Mouse (Mus musculus) mouse trophoblast stem cell (cell line): ENCODE measurements around the gene Ccpg1os.

ENCODE experiments used
- in situ Hi-C, 2 experiments: fragments of 300-500 bp; cut with MseI, MboI; formaldehyde crosslinking; loops; 2 replicates in 1 of 2; 3 replicates in 1 of 2; pipeline ENCODE4 v1.15.1; 2025

The Ccpg1os gene

DNA sequence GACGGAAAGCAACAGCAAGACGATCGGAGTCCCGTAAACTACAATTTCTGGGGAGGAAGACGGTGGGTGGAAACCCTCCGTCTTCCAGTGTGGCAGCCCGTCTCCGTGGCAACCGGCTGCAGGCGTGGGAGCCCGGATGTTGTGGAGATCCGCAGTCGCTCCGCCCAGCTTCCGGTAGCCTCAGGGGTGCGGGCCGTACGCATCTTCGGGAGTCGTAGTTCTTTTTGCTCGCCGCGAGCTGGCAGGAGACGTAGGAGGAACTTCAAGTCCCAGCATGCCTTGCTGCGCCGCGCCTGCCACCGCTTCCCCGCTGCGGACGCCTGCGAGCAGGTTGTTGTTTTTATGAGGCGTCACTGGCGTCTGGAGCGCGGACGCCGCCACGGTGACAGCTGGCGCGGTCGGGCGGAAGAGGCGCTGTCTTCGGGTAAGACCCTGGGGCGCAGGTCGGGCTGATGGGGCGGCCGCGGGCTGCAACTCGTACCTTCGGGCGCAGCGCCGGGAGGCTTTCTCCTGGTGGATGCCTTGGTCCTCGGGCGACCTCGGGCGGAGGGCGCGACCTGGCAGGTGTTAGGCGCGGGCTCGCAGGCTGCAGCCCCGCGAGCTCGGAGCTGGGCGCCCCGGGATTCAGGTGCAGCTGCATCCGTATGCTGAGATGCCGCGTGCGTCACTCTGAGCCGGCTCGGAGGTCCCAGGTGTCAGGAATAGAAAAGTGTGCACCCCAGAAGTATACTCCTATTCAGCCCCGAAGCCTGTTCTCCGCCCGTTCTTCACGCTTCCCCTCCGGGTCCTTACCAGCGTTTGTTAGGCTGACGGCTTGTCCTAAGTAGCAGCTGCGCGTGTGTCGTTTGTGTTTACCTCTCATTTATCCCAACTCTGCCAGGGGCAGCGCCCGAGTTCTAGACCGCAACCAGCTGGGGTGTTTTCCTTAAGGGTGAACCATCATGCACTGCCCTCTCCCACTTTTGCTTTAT is at the start of gene Ccpg1os, which contains the start of gene Ccpg1:
Gene Ccpg1os, minus strand, starts transcription at position 133 of the 971 bp plus-strand sequence.
Gene Ccpg1, plus strand, starts transcription at position 180 of the 971 bp plus-strand sequence.
- in situ Hi-C loops: no loop called here

DNA sequence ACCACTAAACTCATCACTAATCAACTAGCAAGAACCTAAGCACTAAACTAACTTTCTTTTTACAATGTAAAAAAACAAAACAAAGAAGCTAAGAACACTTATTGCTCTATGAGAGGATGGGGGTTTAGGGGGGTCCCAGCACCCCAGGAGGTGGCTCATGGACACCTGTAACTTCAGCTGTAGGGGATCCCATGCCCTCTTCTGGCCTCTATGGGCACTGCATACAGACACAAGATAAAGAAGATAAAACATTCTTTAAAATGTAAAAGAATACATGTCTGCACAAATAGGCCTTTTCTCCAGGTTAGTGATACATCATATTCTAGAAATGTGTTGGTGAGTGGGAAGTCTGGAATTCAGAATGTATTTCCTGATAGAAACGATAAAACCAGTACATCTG is 48.2 kb upstream of the Ccpg1os start:
- in situ Hi-C loops: no loop called here

DNA sequence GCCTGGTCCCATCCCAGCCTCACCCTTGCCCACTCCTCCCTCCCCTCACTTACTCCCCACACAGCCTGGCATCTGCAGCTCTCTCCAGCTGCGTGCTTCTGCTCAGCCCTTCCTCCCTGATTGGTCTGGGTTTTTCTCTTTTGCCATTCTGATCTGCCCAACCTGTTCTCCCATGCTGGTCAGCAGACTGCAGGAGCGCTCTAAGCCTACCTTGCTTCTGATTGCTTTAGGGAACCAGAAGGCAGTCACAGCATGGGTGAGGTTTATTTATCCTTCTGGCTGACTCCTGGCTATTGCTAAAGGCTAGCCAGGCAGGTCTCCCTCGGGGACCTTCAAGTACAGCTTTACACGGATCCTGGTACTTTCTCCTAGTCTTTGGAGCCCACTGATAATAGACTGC is 46.2 kb upstream of the Ccpg1os start:
- in situ Hi-C loops: no loop called here

DNA sequence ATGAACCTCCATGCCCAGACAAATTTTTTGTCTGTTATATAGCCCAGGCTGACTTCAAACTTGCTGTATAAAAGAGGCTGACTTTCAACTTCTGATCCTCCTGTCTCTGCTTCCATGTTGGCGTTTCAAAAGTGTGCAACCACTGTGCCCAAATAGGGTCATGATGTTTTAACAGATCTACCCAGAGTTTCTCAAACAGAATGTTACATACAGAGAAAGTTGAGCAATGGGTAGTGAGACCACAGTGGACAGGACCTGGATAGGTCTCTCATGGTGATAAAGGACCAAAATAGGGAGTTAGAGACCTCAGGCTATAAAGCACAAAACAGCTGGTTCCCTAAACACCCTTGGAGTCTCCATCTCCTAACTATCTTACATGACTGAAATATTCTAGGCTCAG is 45.3 kb upstream of the Ccpg1os start:
- in situ Hi-C loops: no loop called here

DNA sequence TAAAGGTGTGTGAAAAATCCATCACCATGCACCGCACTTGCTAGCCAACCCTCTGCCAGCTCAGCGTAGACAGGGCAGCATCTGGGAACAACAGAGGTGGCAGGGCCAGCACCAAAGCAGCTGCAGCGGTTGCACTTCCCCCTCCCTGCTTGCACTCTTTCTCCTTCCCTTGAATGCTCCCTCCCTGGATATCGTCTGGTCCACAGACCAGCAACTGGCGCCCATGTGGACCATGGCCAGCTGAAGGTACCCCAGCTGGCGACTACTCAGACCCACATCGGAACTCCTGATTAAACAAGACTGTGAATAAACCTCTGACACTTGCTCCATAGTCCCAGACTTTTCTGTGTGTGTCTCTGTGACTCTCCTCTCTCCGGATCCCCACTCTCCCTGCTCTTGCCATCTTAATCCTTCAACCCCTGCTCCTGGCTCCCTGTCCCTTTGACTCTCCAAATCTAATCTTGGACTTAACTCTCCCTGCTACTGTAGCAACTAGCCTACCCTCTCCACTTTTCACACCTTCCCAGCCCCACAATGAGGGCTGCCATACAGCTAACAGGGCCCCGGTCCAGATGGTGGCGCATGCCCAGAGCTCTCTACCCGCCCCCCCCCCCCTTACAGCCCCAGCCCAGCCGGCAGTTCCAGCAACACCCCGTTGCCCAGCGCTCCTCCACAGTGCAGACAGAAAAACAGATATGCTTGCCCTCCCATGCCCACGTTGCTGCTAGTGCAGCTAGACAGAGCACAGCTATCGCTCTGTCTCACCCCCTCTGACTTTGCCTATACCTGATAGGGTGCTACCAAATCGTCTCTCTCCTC is 40.8 kb upstream of the Ccpg1os start:
- in situ Hi-C loops: no loop called here

DNA sequence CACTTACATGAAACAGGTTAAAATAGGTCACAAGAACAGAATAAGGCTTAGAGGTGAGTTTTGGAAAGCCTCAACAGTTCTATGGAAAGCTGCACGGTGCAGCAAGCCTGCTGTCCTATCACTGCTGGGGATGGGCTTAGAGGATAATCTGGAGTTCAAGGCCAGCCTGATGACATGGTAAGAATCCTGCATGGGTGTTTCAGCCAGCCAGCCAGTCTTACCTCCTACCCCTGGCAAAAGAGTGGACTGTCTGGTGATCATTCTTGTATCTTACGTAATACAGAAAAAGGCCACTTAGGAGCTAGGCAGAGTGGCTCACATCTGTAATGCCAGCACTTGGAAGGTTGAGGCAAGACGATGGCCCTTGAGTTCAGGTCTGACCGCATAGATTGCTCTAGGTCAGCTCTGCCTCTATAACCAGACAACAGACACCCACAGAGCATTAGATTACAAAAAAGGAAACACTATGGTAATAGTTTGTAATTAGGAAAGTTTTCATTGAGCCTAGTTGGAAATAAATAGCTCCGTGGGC is 35.5 kb upstream of the Ccpg1os start:
- in situ Hi-C loops: no loop called here

DNA sequence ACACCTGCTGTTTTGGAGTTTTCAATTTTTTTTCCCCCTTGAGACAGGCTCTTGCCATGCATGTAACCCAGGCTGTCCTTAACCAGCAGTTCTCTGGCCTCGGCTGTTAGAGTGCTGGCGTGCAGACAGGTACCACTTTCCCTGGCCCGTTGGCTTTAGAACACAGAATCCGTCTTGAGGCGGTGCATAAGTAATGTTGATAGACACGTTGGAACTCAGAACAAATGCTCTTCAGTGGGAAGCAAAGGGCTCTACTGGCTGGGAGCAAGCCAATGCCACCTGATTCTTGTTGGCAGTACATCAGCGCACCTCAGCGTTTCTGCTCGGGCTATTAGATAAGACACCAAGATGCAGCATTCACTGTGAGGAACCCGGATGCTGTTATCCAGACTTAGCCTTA is 34.7 kb upstream of the Ccpg1os start:
- in situ Hi-C loops: no loop called here

DNA sequence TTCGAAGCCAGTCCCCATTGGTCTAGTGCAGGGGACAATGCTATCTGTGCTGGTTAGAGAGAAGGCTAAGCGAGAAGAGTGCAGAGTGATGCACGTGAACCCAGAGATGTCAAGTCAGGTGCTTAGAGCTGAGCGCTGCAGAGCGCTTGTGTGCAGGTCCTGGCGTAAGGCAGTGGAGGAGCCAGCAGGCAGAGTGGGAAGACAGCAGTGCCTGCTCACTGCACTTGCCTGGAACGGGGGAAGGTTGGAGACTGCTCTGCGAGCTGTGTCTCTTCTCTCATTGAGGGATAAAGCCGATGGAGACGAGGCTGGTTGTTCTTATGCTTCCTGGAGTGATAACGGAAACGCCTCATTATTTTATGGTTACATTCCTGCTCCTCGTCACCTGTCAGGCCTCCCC is 29.5 kb upstream of the Ccpg1os start:
- in situ Hi-C loops: no loop called here

DNA sequence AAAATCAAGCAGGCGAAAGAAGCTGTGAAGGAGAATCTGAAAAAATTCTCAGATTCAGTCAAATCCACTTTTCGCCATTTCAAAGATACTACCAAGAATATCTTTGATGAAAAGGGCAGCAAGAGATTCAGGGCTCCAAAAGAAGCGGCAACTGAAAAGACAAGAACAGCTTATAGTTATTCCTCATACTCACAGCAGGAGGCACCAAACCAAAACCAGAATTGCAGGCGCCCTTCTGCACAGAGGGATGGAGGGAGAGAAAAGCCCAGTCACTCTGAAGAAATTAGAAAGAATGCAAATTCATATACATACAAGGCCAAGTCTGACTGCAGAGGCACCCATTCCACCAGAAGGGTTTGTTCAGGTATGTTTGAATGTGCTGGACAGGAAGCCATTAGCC is 27.4 kb upstream of the Ccpg1os start:
- in situ Hi-C loops: no loop called here

DNA sequence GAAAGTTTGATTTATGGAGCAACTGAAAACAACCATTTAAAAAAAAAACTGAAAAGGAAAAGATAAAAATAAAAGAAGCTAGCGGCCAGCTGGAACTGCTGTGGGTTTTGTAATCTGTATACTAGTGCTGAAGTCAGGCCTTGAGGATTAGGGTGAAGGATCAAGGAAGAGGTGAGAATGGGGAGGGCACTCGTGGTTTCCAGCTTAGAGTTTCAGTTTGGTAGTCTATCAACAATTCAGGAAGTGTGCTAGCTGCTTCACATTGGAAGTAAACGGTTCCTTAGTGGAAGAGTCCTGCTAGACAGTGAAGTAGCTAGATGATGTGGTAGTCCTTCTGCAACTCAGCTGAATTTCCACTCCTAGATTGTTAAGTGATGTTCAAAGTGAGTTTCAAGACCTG is 23.2 kb upstream of the Ccpg1os start:
- in situ Hi-C loops: no loop called here

DNA sequence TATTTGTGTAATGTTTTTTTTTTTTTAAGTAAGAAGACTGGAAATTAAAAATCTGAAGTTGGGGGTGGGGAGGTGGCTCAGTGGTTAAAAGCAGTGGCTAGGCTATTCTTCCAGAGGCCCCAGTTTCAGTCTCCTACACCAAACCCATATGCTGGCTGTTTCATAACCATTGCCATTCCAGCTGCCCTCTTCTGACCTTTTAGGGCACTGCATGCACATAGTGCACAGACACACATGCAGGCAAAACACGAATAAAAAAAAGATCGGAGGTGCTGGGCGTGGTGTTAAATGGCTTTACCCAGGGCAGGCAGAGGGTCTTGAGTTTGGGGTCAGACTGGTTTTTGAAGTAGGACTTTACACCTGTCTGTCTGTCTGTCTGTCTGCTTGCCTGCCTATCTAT is 21.0 kb upstream of the Ccpg1os start:
- in situ Hi-C loops: no loop called here

DNA sequence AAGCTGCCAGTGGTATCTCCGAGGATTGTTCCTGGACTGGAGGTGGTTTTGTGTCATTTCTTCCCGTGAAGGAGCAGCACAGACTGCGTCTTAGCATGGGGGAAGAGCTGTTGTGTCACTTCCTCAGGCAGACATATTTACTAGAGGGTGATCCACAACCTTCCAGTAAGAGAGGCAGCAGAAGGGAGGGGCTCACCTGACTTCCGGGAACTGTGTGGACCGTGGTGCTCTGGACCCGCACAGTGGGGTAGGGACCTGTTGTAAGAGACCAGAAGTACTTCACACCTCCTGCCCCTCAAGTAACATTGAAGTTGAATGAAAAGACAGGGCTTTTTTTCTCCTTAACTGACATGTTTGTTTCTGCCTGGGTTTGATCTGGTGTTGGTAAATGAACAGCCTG is 19.9 kb upstream of the Ccpg1os start:
- in situ Hi-C loops: no loop called here

DNA sequence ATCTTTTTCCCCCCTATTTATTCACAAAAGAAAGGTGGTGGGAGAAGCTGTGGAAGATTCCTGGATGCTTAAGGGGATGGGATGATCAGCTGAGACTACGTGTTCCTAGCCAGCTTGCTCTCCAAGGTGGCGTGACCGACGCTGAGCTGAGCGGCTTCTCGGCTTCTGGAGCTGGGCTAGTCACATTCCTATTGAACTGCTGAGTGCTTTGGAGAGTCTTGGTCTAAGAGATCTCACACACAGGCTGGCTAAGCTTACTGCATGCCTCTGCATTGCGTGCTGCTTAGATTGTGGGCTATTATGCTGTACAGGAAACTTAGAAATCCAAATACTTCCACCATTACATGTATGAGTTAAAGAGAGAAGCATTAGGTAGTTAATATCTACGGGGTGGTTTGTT is 18.9 kb upstream of the Ccpg1os start:
- in situ Hi-C loops: no loop called here

DNA sequence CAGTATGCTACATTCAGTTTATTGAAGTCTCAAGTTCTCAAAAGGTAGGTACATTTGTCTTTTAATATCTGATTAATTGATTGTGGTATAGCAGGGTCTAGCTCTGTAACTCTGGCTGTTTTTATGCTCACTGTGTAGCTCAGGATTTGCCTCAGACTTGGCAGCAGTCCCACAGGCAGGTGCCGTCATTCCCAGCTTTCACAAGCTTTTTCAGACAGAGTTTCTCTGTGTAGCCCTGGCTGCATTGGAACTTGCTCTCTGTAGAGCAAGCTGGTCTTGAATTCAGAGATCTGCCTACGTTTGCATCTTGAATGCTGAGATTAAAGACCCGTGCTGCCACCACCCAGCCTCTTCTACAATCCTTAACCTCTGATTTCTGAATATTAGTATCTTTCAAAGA is 17.0 kb upstream of the Ccpg1os start:
- in situ Hi-C loops: no loop called here

DNA sequence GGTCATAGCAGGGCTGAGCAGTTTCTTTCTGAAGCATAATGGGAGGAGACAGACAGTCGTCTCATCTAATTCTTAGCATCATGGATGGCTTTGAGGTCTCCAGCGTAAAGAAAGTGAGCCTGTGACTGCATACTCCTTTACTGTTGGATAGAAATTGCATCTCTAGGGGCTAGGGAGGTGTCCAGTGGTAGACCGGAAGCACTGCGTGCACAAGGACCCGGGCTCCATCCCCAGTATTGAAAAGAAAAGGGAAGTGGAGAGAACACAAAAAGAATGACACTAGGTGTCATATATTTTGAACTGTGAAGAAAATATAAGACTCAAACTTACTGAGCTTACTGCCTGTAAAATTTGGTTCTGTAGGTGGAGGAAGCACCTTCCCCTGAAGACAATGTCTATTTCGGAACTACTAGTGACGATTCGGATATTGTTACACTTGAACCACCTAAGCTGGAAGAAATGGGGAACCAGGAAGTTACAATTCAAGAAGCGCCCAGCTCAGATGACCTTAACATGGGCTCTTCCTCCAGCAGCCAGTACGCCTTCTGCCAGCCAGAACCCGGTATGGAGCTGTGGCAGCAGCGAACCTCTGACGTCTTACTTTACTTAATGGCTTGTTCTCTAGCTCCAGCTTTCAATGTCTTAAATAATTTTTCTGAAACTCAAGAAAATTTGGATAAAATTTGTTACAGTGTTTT is 16.3 kb upstream of the Ccpg1os start:
- in situ Hi-C loops: no loop called here

DNA sequence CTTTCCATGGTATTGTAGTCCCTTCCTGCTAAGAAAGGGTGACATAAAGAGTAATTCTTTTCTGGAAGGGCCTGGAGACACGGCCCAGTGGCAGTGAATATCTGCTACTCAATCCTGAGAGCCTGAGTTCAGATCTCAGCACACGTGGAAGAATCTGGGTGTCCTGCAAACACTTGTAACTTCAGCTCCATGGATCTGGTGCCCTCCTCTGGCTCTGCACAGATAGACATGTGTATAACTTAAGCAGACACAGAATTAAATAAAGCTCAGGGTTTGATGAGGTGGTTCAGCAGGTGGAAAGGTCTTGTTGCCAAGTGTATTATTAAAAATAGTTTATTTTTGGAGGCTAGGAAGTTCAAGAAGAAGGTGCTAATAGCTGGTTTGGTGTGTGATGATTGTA is 15.3 kb upstream of the Ccpg1os start:
- in situ Hi-C loops: no loop called here

DNA sequence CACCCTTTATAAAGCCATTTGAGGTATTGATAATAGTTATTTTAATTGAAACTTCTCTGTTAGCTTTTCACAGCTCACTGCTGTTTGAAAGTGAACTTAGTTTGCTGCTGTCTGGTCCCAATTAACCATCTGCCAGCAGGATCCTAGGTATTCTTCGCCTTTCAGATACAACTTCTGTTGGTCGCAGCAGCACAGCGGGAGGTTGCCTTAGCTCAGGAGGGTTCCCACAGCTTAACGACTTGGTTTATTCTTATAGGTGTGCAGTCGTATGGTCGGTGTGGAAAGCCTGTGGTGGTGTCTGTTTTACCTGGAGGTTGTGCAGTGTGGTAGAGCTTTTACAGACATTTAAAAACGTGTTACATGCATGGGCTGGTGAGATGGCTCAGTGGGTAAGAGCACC is 11.6 kb upstream of the Ccpg1os start:
- in situ Hi-C loops: no loop called here

DNA sequence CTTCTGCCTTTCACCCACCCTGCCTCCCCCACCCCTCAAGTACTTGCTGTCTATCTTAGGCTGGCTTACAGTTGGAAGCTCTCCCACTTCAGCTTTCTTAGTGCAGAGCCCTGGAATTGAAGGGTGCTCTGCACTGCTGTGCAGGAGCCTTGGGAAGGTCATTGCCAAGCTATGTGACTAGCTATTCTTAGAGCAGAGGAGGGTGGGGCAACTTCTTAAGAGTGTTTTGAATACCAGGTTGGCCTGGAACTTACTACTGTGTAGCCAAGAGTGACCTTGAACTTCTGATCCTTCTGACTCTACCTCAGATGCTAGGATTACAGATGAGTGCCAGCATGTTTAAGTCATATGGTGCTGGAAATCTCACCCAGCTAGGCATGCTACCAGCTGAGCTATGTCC is 11.0 kb upstream of the Ccpg1os start:
- in situ Hi-C loops: no loop called here

DNA sequence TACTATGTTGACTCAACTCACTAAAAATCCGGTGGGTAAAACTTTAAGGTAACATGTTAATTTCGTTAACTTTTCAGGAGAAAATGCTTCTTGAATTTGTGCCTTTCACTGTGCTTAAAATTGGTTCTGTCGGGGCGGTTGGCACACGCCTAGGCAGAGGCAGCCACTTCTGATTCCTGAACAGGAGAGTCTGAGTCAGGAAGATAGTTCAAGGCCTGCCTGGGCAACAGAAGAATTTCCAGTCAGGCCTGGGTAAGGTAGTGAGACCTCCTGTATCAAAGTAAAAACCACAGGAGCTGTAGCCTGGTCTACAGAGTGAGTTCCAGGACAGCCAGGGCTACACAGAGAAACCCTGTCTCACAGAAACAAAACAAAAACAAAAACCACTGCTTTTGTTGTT is 7.4 kb upstream of the Ccpg1os start:
- in situ Hi-C loops: no loop called here

DNA sequence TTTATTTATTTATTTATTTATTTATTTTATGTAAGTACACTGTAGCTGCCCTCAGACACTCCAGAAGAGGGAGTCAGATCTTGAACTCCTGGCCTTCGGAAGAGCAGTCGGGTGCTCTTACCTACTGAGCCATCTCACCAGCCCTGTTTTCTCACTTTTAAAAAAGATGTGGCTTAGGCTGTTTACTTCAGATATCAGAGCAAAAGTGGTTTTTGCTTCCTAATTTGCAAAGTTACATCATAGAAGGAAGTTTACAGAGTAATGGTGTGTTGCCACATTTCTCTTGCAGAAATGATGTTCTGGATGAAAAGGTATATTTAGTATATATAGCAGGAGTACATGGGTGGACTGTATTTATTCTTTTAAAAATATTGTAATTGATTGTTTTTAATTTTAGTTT is 6.2 kb upstream of the Ccpg1os start:
- in situ Hi-C loops: no loop called here

DNA sequence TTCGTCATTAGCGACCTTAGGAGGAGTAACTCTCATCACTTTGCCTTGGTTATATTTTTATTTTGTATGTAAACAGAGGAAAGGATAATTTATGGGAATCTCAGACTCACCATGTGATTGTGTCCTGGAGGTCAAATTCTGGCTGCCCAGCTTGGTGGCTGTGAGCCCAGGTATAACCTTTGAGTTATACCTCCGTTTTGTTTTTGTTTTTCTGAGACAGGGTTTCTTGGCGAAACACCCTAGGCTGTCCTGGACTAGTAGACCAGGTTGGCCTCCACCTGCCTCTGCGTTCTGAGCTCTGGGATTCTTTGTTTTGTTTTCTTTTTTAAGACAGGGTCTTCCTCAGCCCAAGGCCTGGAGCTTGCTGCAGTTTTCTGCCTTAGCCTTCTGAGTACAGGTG is 3.5 kb upstream of the Ccpg1os start:
- in situ Hi-C loops: no loop called here

DNA sequence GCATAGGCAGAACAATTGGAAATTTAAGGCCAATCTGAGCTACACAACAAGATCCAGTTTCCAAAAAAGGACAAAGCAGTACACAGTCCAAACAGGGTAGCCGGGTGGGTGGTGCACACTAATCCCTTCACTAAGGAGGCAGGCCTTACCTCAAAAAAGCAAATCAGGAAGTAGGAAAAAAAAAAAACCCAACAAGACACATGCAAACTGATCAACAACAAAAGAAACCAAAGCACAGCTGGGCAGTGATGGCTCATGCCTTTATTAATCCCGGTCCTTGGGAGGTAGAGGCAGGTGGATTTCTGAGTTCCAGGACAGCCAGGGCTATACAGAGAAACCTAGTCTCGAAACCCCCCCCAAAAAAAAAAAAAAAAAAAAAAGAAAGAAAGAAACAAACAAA is 2.5 kb upstream of the Ccpg1os start:
- in situ Hi-C loops: no loop called here
